Mouse (Mus musculus) heart, adult 2 months (tissue): ENCODE results near the gene Fam72a.

Source experiments
- CTCF ChIP-seq: fragments of 200-600 bp; IDR thresholded peaks from 2 replicates; pipeline ENCODE4 v1.8.1; 2022; ENCODE audit warnings: antibody characterized with exemption, mild to moderate bottlenecking, moderate library complexity
- POLR2A ChIP-seq: fragments of 200-500 bp; IDR thresholded peaks from 2 replicates; pipeline ENCODE4 v1.6.1; 2011; ENCODE audit warnings: mild to moderate bottlenecking, low read depth, low read length, control low read depth; ENCODE audit not compliant: insufficient read depth

GRCm38 (mm10) chr1:131569721-131570120 lies 42.0 kb downstream of the Fam72a start:
- no peak for TF ChIP-seq CTCF
- TF ChIP-seq POLR2A = no peak
